Mouse (Mus musculus) ES-E14 (cell line): Measurements from ENCODE around the gene Zfp709.
"Not testable (repeated sequence)": the region's sequence is repeated elsewhere in the genome, so short reads cannot be mapped to it uniquely, and the experiment has no call there.

Experiments
- CHD2 ChIP-seq: IDR thresholded peaks from 2 replicates; pipeline ENCODE4 v1.6.1; 2014; ENCODE audit warnings: mild to moderate bottlenecking, low read depth, low read length, inconsistent platforms
- ZNF384 ChIP-seq: IDR thresholded peaks from 2 replicates; pipeline ENCODE4 v1.6.1; 2012; ENCODE audit warnings: low read depth, low read length, inconsistent platforms

DNA sequence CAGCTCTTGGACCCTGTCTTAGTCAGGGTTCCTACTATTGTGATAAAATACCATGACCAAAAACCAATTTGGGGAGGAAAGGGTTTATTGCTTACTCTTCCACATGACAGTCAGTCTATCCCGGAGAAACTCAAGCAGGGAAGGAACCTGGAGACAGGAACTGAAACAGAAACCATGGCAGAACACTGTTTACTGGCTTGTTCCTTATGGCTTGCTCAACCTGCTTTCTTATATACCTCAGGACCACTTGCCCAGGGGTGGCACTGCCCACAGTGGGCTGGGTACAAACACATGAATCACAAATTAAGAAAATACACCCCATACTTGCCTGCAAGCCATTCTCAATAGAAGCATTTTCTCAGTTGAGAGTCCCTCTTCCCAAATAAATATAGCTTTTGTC is 21.3 kb downstream of the Zfp709 start:
- TF ChIP-seq ZNF384, CHD2: not testable (repeated sequence)
